Mouse (Mus musculus) testis, adult 10 weeks (tissue): ENCODE measurements around the gene Batf2. TPM values are rescaled to one million over a fixed set of nuclear protein-coding genes. Genes with fewer than 3 reads are reported as not detected.

Experiments used
- polyA plus RNA-seq: library from polyadenylated mRNA; stranded (reverse); fragments of 350-450 nt; fragmentation: Illumina TruSeq; extraction: RNeasy Lipid Tissue Mini Kit (QIAGEN cat#74804); gene quantifications from one replicate; pipeline ENCODE4 v1.2.3, GENCODE M21; 2014; ENCODE audit warnings: low read depth, low replicate concordance

Gene Batf2
- not detected for polyA plus RNA-seq

GRCm38 (mm10) chr19:6140678-6141393 lies at the start of gene Batf2:
Gene Batf2 (plus strand): TSS chr19:6140983.

GRCm38 (mm10) chr19:6094119-6094518 lies 46.7 kb upstream of the Batf2 start, which contains the start of gene AC131692.1:
Gene AC131692.1 (plus strand): TSS chr19:6094419.

GRCm38 (mm10) chr19:6105586-6105985 lies 35.2 kb upstream of the Batf2 start, which contains the start of gene Naaladl1:
Gene Naaladl1 (plus strand): TSS chr19:6105782.

GRCm38 (mm10) chr19:6117986-6118676 lies 22.7 kb upstream of the Batf2 start, which contains the start of gene Sac3d1:
Gene Sac3d1 (minus strand): TSS chr19:6118650.

GRCm38 (mm10) chr19:6127760-6128341 lies 12.9 kb upstream of the Batf2 start, which contains the start of gene Snx15:
Gene Snx15 (minus strand): TSS chr19:6128304.

GRCm38 (mm10) chr19:6141394-6141749 lies 589 bp downstream of the Batf2 start, which contains the start of gene Arl2:
Gene Arl2 (minus strand): TSS chr19:6141548.

GRCm38 (mm10) chr19:6184131-6184530 lies 43.3 kb downstream of the Batf2 start, which contains the start of gene Majin:
Gene Majin (plus strand): TSS chr19:6184388.

Other genes starting within 250 kb of the Batf2 start
- gene Tigd3, start 246.8 kb upstream of the Batf2 start, polyA plus RNA-seq = 0.38 TPM
- 9.0 TPM for gene Dpf2, start 228.0 kb upstream of the Batf2 start, polyA plus RNA-seq
- 0.11 TPM for gene Cdc42ep2, start 216.2 kb upstream of the Batf2 start, polyA plus RNA-seq
- gene Pola2, start 176.8 kb upstream of the Batf2 start, polyA plus RNA-seq = 7.6 TPM
- not detected for gene Slc22a20, start 154.8 kb upstream of the Batf2 start, polyA plus RNA-seq
- 0.24 TPM for gene Capn1, start 125.1 kb upstream of the Batf2 start, polyA plus RNA-seq
- gene Syvn1, start 94.4 kb upstream of the Batf2 start, polyA plus RNA-seq = 1.3 TPM
- gene Mrpl49, start 83.2 kb upstream of the Batf2 start, polyA plus RNA-seq = 9.4 TPM
- 25.7 TPM for gene Fau, start 83.1 kb upstream of the Batf2 start, polyA plus RNA-seq
- 0.66 TPM for gene Znhit2, start 79.8 kb upstream of the Batf2 start, polyA plus RNA-seq
- 1.6 TPM for gene Tm7sf2, start 72.6 kb upstream of the Batf2 start, polyA plus RNA-seq
- 8.3 TPM for gene Vps51, start 63.8 kb upstream of the Batf2 start, polyA plus RNA-seq
- 14.1 TPM for gene Tmem262, start 61.0 kb upstream of the Batf2 start, polyA plus RNA-seq
- not detected for gene Gm28374, start 58.7 kb upstream of the Batf2 start, polyA plus RNA-seq
- gene Zfpl1, start 56.0 kb upstream of the Batf2 start, polyA plus RNA-seq = 1.3 TPM
- gene Cdca5, start 56.0 kb upstream of the Batf2 start, polyA plus RNA-seq = 10.9 TPM
- 56.3 TPM for gene AC131692.1, start 46.6 kb upstream of the Batf2 start, polyA plus RNA-seq
- 0.13 TPM for gene Naaladl1, start 35.2 kb upstream of the Batf2 start, polyA plus RNA-seq
- 1.2 TPM for gene Sac3d1, start 22.3 kb upstream of the Batf2 start, polyA plus RNA-seq
- 2.1 TPM for gene Snx15, start 12.7 kb upstream of the Batf2 start, polyA plus RNA-seq
- 2.2 TPM for gene Arl2, start 565 bp downstream of the Batf2 start, polyA plus RNA-seq
- gene Majin, start 43.4 kb downstream of the Batf2 start, polyA plus RNA-seq = 7.0 TPM
- not detected for gene Gpha2, start 85.4 kb downstream of the Batf2 start, polyA plus RNA-seq
- 0.45 TPM for gene Ppp2r5b, start 94.9 kb downstream of the Batf2 start, polyA plus RNA-seq
- gene Atg2a, start 100.7 kb downstream of the Batf2 start, polyA plus RNA-seq = 0.41 TPM
- gene Ehd1, start 135.7 kb downstream of the Batf2 start, polyA plus RNA-seq = 43.3 TPM
- gene Cdc42bpg, start 165.5 kb downstream of the Batf2 start, polyA plus RNA-seq = 0.49 TPM
- 3.6 TPM for gene Men1, start 194.0 kb downstream of the Batf2 start, polyA plus RNA-seq
- gene Map4k2, start 200.2 kb downstream of the Batf2 start, polyA plus RNA-seq = 1.3 TPM
- gene Sf1, start 222.7 kb downstream of the Batf2 start, polyA plus RNA-seq = 210 TPM
- 2.9 TPM for gene Pygm, start 243.4 kb downstream of the Batf2 start, polyA plus RNA-seq